Mouse (Mus musculus): ENCODE measurements around the gene D930020B18Rik. TPM values are rescaled to one million over a fixed set of nuclear protein-coding genes. Genes with fewer than 3 reads are reported as not detected.
A peak's percentile ranks its signal among the peaks of the same experiment; 100 is the strongest.

The D930020B18Rik gene
- polyA plus RNA-seq, 1 experiment from 2014 or later, result 1.2 TPM

DNA sequence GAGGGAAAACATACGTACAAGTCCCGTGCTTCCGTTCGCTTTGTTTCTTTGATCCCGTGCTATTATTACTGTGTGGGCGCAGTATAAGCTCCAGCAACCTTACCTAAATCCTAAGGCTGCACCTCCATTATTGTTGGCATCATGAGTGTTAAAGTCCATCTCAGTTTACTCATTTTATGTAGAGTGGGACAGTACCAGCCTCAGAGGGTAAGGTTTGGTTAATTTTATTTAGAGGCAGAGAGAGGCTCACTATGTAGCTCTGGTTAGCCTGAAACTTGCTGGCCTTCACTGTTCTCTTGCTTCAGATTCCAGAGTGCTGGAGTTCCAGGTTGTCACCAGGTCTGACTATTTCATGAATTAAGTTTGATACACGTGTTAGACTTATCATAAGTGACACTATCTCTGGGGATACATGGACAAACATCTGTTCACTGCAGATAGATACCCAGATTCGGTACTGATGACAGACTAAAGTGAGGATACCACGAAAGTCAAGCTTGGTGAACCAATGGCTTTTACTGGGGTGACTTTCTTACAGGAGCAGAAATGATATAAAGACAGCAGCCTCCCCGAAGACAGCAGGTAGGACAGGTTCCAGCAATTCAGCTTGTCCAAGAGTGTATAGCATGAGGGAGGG, 14.1 kb upstream of the D930020B18Rik start:
- ATAC-seq (ENCODE audit: low FRiP score, low TSS enrichment), result no peak
- peak overlapping the region; percentile 89; the same call in 1 of the 2 replicates for H3K4me3 ChIP-seq (ENCODE audit: low read depth, low read length)
- no peaks in the 10 kb centered on the region for H3K27me3 ChIP-seq (ENCODE audit: control insufficient read depth, insufficient read depth, low read length)

GRCm38 (mm10) chr10:121628561-121629040, 12.8 kb upstream of the D930020B18Rik start:
- DNase-seq (ENCODE audit: low spot score) (no peak), ATAC-seq (ENCODE audit: low FRiP score, low TSS enrichment) (no peak)
- 85% methylated on average over 6 of the region's 6 CpGs for WGBS
- no peaks in the 10 kb centered on the region for H3K4me1 ChIP-seq (replicated peaks; ENCODE audit: control insufficient read depth, insufficient read depth)
- TF ChIP-seq CTCF (IDR thresholded peaks at IDR 0.05; ENCODE audit: low read depth), result no peak
- TF ChIP-seq EP300 (optimal IDR thresholded peaks at IDR 0.05), result no peak
- H3K4me3 ChIP-seq (ENCODE audit: low read depth, low read length), result no peak overlapping the region
- H3K36me3 ChIP-seq (ENCODE audit: control insufficient read depth, insufficient read depth, low read length), result no peaks in the 10 kb centered on the region
- no peak overlapping the region for H3K27ac ChIP-seq (replicated peaks)
- H3K4me2 ChIP-seq (replicated peaks; ENCODE audit: low read depth), result no peak overlapping the region
- H3K27me3 ChIP-seq (ENCODE audit: control insufficient read depth, insufficient read depth, low read length), result no peaks in the 10 kb centered on the region
- no peaks in the 10 kb centered on the region for H3K9me3 ChIP-seq (ENCODE audit: control insufficient read depth, low read length)
- no peak overlapping the region for H3K9ac ChIP-seq (ENCODE audit: low read length)

More for the DNA sequence above, 14.1 kb upstream of the D930020B18Rik start:
- H3K4me1 ChIP-seq (replicated peaks; ENCODE audit: control insufficient read depth, insufficient read depth), result no peaks in the 10 kb centered on the region
- H3K9me3 ChIP-seq (ENCODE audit: control insufficient read depth, low read length), result no peaks in the 10 kb centered on the region
- peak overlapping the region; percentile 64 for H3K4me2 ChIP-seq (replicated peaks; ENCODE audit: low read depth)
- WGBS, result 73% methylated on average over 10 of the region's 10 CpGs
- H3K9ac ChIP-seq (ENCODE audit: low read length), result no peak overlapping the region
- H3K36me3 ChIP-seq (ENCODE audit: control insufficient read depth, insufficient read depth, low read length), result no peaks in the 10 kb centered on the region
- H3K27ac ChIP-seq (replicated peaks), result no peak overlapping the region
- no peak for DNase-seq (ENCODE audit: low spot score)
- no peak for TF ChIP-seq CTCF (IDR thresholded peaks at IDR 0.05; ENCODE audit: low read depth)
- no peak for TF ChIP-seq EP300 (optimal IDR thresholded peaks at IDR 0.05)

DNA sequence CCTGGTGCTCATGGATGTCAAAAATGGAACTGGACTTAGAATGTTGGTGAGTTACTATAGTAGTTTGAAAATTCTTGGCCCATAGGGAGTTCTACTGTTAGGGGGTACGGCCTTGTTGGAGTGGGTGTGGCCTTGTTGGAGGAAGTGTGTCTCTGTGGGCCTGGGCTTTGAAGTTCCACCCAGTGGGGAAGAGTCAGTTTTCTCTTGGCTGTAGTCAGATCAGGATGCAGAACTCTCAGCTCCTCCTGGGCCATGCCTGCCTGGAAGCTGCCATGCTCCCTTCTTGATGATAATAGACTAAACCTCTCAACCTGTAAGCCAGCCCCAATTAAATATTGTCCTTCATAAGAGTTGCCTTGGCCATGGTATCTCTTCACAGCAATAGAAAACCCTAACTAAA, 7.2 kb upstream of the D930020B18Rik start:
- ATAC-seq (ENCODE audit: low FRiP score, low TSS enrichment) (no peak), DNase-seq (ENCODE audit: low spot score) (no peak)
- Histone ChIP-seq H3K4me2 (replicated peaks; ENCODE audit: low read depth) (no peak overlapping the region), H3K27me3 (ENCODE audit: control insufficient read depth, insufficient read depth, low read length) (no peaks in the 10 kb centered on the region), H3K9ac (ENCODE audit: low read length) (no peak overlapping the region), H3K27ac (replicated peaks) (no peak overlapping the region), H3K4me3 (ENCODE audit: low read depth, low read length) (no peak overlapping the region), H3K4me1 (replicated peaks; ENCODE audit: control insufficient read depth, insufficient read depth) (no peaks in the 10 kb centered on the region), H3K36me3 (ENCODE audit: control insufficient read depth, insufficient read depth, low read length) (no peaks in the 10 kb centered on the region), H3K9me3 (ENCODE audit: control insufficient read depth, low read length) (no peaks in the 10 kb centered on the region)
- WGBS, result 50% methylated on average over 1 of the region's 1 CpGs
- TF ChIP-seq CTCF (IDR thresholded peaks at IDR 0.05; ENCODE audit: low read depth) (no peak), EP300 (optimal IDR thresholded peaks at IDR 0.05) (no peak)

- ATAC-seq (ENCODE audit: low FRiP score, low TSS enrichment) (no peak), DNase-seq (ENCODE audit: low spot score) (no peak)
- H3K9me3 ChIP-seq (ENCODE audit: control insufficient read depth, low read length), result no peaks in the 10 kb centered on the region
- no peak overlapping the region for H3K9ac ChIP-seq (ENCODE audit: low read length)
- H3K4me2 ChIP-seq (replicated peaks; ENCODE audit: low read depth), result no peak overlapping the region
- 87% methylated on average over 6 of the region's 6 CpGs for WGBS
- H3K4me1 ChIP-seq (replicated peaks; ENCODE audit: control insufficient read depth, insufficient read depth), result no peaks in the 10 kb centered on the region
- no peaks in the 10 kb centered on the region for H3K36me3 ChIP-seq (ENCODE audit: control insufficient read depth, insufficient read depth, low read length)
- H3K27me3 ChIP-seq (ENCODE audit: control insufficient read depth, insufficient read depth, low read length), result no peaks in the 10 kb centered on the region
- TF ChIP-seq CTCF (IDR thresholded peaks at IDR 0.05; ENCODE audit: low read depth) (no peak), EP300 (optimal IDR thresholded peaks at IDR 0.05) (no peak)
- no peak overlapping the region for H3K27ac ChIP-seq (replicated peaks)
- no peak overlapping the region for H3K4me3 ChIP-seq (ENCODE audit: low read depth, low read length)
Measured at GRCm38 (mm10) chr10:121636276-121636675, 5.1 kb upstream of the D930020B18Rik start.

- H3K9me3 ChIP-seq (ENCODE audit: control insufficient read depth, low read length), result no peaks in the 10 kb centered on the region
- H3K9ac ChIP-seq (ENCODE audit: low read length), result no peak overlapping the region
- H3K27me3 ChIP-seq (ENCODE audit: control insufficient read depth, insufficient read depth, low read length), result peaks cover 3% of the 10 kb centered on the region; the same call in 1 of the 2 replicates
- no peak for ATAC-seq (ENCODE audit: low FRiP score, low TSS enrichment)
- no peak overlapping the region for H3K27ac ChIP-seq (replicated peaks)
- no peak for TF ChIP-seq CTCF (IDR thresholded peaks at IDR 0.05; ENCODE audit: low read depth)
- TF ChIP-seq EP300 (optimal IDR thresholded peaks at IDR 0.05), result no peak
- H3K4me3 ChIP-seq (ENCODE audit: low read depth, low read length), result no peak overlapping the region
- 87% methylated on average over 5 of the region's 5 CpGs for WGBS
- 0 out of 2 replicates have a peak, but pooled peaks cover 2% of the 10 kb centered on the region for H3K4me1 ChIP-seq (replicated peaks; ENCODE audit: control insufficient read depth, insufficient read depth)
- H3K4me2 ChIP-seq (replicated peaks; ENCODE audit: low read depth), result no peak overlapping the region
- no peaks in the 10 kb centered on the region for H3K36me3 ChIP-seq (ENCODE audit: control insufficient read depth, insufficient read depth, low read length)
- no peak for DNase-seq (ENCODE audit: low spot score)
Measured at GRCm38 (mm10) chr10:121639573-121639972, 1.8 kb upstream of the D930020B18Rik start.

Measured in stomach, postnatal 0 days (tissue).